Mouse (Mus musculus): ENCODE measurements at regions not wholly inside any gene's neighbourhood (a gene's known extent, or its start where the extent isn't known, plus 50 kb on each side); places are given as distances from the start of the nearest gene placed in this dataset.

- TF ChIP-seq CTCF (IDR thresholded peaks at IDR 0.05; ENCODE audit: extremely low read depth, insufficient read length, insufficient replicate concordance, low read depth, low read length) (no peak), POLR2A (IDR thresholded peaks at IDR 0.05; ENCODE audit: low read depth, low read length) (no peak)
Observed at GRCm38 (mm10) chr11:33004603-33005002, 142.6 kb downstream of the Fgf18 start.

Measured in small intestine, adult 2 months (tissue).